Mouse (Mus musculus) ES-CJ7 (cell line): Measurements from ENCODE around the gene Shd.

ENCODE experiments used
- DNase-seq: peaks from one replicate; pipeline ENCODE4 v3.0.0; 2011; ENCODE audit warnings: low read depth, low spot score

Gene Shd

GRCm38 (mm10) chr17:56007444-56008355 lies 37.4 kb downstream of the Shd start:
- DNase-seq, result peak; percentile 53

DNA sequence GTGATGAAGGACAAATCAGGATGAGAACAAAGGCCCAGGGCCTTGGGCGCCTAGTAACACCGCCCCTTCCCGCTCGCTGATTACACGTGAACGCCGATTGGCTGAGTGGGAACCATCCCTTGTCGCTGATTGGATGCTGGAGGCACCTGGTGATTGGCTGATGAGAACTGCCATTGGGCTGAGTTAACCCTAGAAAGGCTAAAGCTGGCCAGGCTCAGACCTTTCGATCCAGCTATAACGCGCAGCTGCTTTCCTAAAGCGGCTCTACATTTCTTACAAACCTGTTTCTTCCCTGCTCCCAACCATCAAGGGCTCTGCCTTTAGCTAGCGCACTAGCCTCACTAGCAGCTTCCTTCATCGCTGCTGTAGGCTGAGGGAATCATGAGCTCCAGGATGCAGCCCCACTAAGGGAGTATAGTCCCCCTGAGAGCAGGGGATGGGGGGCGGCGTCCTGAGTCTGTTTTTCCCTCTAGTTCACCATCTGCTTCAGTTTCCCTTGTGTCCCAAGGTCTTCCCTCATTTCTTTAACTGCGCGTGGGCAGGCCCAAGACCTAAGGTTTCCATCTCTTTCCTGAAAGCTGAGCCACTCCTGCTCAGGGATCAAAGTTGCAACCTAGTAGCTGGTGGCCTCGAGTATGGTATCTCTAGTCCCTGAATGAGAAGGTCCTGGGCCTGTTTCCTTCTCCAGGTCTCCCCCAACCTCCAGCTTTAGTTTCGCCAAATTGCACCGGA lies 38.3 kb downstream of the Shd start:
- peak; percentile 98 for DNase-seq

DNA sequence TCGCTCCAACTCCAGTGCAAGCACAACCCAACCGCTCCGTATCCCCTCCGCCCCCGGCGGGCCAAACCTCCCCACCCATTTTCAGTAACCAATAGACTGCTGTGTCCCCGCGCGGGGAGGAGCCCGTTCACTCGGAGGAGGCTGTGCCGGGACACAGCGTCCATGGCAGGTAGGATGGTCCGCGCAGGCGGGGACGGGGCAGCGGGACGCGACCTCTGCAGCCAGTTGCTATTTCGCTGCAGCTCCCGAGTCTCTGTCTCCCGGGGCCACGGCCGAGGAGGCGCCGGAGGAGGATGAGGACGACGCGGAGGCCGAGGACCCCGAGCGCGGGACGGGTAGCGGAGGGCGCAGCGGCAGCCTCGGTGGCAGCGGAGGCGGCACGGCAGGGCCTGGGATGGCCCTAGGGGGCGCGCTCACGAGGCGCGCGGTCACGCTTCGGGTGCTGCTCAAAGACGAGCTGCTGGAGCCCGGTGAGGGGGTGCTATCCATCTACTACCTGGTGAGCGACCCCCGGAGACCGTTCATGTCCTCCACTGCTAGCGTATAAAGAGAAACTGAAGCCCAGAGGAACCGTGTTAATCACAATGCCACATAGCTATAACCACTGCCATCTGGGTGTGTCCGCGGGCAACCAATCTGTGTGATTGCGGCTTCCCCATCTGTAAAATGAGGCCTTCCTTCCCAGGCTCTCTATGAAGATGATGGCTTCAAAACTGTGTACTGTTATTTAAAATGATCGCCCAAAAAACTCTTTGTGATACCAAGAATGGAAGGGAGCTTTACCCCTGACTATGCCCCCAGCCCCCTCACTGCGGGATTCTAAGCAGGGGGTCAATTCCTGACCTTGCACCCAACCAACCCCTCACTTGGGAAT lies 39.1 kb downstream of the Shd start:
- peak; percentile 88 for DNase-seq

DNA sequence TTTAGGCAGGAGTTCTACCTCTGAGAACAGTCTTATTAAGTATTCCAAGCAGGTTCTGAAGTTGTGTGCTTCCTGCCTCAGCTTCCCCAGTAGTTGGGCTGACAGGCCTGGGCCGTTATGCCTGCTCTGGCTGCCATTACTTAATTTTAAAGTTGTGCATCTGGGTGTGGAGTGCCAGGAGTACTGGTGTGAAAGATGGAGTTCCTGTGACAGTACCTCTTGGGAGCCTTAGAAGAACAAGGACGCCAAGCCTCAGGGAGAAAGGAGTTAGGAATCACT lies 39.6 kb downstream of the Shd start:
- no peak for DNase-seq

- no peak for DNase-seq
These were observed 40.0 kb downstream of the Shd start for GRCm38 (mm10) chr17:56010255-56010654.

GRCm38 (mm10) chr17:56010681-56011080 lies 40.4 kb downstream of the Shd start:
- DNase-seq, result peak; percentile 75

DNA sequence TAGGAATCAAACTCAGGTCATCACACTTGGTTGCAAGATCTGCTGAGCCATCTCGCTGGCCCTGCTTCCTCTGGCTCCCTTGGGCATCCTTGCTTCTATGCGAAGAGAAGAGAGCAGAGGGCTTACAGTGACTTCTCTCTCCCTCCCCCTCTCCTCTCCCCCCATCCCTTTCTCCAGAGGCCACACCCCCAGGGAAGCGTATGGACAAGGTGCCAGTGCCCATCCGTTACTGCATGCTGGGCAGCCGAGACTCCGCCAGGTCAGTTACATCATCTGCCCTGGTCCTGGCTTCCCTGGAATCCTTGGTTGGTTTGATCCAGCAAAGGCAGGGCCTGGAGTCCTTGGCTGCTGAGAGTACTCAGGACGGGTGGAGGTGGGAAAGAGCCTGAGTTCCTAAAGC lies 41.2 kb downstream of the Shd start:
- no peak for DNase-seq

- DNase-seq, result no peak
These were observed 45.0 kb downstream of the Shd start for GRCm38 (mm10) chr17:56015293-56015692.

DNA sequence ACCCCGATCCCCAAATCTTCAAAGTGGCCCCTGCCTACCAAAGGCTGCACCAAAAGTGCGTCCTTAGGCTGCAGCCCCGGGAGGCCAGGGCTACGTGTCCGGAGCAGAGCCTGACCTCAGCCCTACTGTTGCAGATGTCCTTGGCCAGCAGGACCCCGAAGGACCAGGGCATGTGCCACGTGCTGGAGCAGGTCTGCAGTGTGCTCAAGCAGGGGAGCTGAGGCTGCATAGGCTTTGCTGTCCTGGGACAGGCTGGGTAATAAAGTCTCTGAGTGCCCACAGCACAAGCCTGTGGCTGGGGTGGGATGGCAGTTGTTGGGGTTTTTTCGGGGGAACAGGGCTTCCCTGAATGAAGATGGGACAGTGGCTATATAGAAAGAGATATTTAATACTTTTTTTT lies 46.1 kb downstream of the Shd start:
- DNase-seq, result no peak

DNA sequence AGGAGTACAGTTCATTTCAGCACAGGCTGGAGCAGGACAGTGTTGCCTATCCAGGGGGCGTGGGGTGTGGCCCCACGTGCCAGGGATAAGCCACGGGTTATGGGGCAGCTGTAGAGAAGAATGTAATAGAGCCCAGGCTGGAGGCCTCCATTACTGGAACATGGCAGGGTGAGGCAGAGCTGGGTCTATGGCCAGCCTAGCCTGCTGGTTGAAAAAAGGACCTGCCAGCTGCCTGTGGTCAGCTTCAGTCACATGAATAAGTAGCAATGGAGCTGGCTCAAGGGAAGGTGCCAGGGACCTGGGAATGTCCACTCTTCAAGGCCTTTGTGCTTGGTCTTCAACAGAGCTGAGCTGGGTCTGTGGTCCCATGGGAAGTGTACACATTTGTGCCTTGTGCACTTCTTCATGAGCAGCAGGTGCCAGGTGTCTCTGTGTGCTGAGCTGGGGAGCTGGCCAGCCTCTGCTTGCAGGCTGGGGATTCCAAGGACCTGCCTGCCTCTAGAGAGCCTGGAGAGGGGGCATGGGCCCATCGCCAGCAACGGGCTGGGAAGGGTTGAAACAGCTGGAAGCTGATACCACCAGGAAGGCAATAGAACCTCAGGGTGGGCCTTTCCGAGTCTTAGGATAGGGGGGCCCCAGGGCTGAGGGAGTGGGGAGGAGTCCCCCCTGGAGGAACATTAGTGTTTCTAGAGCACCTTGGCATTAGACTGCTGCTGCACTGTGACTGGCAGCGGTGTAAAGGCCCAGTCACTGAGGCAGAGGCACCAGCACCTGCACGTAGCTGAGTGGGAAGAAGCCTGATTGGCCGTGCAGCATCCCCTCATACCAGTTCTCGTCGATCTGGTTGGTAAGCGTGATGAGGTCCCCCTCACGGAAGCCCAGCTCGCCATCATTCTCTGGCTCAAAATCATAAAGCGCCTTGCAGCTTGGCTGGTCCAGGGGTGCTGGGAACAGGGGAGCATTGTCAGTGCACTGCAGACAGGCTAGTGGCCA lies 46.8 kb downstream of the Shd start:
- DNase-seq, result no peak

- no peak for DNase-seq
These were observed 47.6 kb downstream of the Shd start for GRCm38 (mm10) chr17:56017848-56018247.

DNA sequence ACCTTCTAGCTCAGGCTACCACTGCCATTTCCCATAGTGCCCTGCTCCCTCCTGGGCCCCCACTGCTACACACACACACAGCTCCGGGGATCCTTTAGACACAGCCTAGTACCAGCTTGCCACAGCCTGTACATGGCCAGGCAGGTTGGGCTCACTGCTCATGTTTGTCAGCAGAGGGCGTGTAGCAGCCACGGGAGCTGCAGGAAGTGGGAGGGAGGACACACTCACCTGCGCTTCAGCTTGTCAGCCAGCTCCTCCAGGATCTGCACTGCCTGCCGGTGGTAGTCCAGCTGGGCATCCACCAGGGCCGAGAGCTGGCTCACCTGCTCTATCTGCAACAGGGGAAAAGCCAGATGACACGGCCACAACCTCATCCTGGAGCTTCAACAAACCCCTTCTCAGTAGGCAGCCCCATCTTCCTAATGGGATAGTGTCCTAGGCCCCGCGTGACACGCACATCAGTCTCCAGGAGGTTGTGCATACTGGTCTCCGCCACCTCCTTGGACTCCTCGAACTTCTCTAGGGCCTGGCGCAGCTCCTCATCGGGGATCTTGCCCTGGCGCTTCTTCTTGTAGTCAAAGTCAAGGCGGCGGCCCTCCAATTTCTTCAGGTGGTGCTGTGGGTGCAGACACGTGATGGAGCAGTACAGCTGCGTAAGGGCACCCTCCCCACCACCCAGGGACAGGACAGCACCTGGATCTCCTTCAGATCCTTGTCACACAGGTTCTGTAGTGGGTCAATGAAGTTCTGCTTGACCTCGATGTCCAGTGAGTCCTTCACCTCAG lies 48.3 kb downstream of the Shd start:
- DNase-seq, result peak; percentile 79

DNA sequence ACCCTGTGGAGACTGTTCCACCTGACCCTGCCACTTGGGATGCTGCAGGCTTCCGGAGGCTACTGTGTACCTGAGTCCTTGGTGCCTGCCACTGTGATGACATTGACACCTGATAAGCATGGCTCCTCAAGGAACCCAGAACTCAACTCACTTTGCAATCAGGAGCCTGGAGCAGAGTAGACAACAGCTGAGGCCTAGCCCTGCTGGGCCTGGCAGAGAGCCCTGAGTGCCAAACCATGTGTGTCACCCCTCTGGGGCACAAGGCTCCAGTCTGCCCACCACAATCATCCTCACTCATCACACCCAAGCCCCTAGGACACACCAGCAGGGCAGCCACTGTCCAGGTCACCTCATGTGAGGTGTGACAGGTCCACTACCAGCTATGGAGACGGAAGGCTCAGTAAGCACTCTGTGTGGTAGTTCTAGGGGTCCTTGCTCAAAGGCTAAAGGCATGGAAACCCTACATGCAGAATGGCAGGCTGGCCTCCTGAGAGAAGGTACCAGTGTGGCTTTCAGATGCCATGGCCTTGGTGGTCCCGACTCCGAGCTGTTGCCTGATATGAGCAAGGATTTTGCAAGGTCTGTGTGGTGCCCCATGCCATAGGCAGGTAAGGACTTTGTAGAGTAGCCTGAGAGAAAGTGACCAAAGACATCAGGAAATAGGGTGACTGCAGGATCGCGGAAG lies 50.3 kb downstream of the Shd start:
- DNase-seq, result no peak

DNA sequence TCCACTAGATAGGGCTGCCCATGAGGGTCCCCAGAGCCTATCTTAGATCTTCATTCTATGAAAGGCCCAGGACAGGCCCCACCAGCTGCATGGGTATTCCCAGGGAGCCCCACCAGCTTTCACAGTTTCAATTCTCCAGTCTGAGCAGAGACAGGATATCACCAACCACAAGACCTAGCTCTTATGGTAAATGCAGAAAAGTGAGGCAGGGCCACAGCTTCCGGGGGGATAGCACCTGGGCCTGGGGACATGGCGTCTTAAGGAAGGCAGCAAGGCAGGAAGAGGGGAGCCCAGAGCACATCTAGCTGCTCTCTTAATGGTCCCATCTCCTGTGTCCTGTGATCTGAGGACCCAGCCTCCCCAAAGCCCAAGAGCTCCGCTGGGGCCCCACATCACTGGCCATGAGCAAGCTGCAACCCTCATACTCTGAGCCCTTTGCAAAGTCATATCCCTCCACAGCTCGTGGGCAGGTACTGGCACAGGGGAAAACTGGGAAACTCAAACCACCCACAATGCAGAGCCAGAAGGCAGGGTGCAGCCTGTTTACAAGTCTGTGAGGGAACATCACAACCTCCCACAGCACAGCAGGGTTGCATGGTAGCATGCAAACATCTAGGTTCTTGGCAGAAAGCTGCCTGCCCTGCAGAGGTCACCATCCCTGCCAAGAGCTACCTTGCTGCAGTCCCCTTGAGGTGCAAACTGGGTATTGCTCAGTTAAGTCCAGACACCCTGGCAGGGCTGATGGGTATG lies 51.1 kb downstream of the Shd start:
- DNase-seq, result no peak

- no peak for DNase-seq
These were observed 52.1 kb downstream of the Shd start for GRCm38 (mm10) chr17:56022131-56022988.

- DNase-seq, result no peak
These were observed 52.7 kb downstream of the Shd start for GRCm38 (mm10) chr17:56022989-56023290.

GRCm38 (mm10) chr17:56023386-56023785 lies 53.1 kb downstream of the Shd start:
- DNase-seq, result no peak

DNA sequence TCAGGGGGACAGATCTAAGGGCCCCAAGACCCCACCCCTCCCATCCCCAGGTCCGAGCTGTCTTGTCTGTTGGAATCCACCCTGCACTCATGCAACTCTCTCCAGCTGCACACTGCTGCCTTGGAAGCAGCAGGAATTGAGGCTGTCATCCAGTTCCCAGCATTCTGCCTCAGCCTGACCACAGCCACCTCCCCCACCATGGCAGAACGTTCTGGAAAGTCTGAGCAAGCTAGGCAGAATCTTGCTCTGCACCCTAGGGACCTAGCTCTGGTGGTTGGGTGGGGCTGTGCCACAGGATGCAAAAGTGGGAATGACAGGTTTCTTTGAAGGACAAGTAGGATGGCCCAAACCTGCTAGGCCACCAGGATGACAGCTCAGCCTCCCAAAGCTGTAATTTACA lies 54.2 kb downstream of the Shd start:
- DNase-seq, result no peak
